Mouse (Mus musculus): Measurements from ENCODE around the gene Gimap9.

Gene Gimap9

DNA sequence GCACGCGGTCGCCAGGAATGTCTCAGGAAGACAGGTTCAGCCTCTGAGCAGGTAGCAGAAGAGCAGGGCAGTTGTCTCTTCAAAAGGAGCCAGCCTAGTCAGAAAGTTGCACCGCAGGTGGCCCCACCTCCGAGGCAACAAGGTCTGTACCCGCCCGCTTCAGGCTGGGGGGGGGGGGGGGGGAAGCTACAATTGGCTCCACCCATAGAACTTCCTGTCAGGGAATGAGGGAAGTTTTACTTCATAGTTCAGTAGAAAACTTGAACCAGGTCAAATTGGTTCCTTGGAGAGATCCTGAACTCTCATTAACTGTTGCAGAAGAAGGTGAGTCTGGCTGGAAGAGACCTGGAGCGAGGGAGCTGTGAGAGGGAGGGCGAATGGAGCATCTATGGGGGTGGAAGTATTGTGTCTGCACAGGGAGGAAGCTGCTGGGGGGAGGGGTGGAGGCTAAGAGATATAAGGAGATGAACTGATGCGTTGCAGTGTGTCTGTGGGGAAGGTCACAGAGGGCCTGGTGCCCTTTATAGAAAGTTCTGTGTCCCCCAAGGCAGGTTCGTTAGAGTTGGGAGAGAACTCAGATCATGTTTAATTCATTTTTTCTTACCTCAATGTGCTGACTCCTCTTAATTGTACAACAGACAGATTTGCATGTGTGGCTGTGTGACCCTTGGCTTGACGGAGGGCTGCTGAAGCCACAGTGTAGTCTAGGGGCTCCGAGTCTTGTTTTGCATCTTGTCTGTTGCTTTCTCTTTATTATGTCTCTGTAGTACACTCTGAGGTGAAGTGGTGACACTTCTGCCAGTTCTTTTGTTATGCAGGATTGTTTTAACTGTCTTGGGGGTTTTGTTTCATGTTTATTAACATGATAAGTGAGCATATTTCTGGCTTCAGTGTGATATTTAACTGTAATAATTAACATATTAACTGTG, at the start of gene Gimap9:
Gimap9 (plus strand) TSS at position 199 of the 929 bp plus-strand sequence.
- peak; percentile 62 for DNase-seq (ENCODE audit: low read depth)

DNA sequence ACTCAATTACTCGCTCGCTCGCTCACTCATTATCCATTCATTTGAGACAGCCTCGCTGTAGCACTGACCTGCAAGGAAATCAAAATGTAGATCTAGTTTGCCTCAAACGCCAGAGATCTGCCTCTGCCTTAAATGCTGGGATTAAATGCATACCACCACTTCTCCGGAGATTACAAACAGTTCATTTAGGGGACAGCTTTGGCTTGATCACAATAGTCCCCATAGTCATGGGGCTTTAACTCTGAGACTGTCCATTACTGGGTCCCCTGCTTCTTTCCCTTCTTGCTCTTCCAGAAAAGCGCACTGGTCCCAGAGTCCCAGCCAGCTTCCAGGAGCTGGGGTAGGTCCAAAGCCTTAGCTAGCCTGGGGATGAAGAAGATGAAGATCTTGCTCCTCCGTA, 49.5 kb upstream of the Gimap9 start, which contains the start of gene AI854703:
AI854703 (plus strand) TSS at position 301 of the 400 bp plus-strand sequence.
- no peak for DNase-seq (ENCODE audit: low read depth)

GRCm38 (mm10) chr6:48626984-48627383, 48.9 kb upstream of the Gimap9 start:
- DNase-seq (ENCODE audit: low read depth), result no peak

DNA sequence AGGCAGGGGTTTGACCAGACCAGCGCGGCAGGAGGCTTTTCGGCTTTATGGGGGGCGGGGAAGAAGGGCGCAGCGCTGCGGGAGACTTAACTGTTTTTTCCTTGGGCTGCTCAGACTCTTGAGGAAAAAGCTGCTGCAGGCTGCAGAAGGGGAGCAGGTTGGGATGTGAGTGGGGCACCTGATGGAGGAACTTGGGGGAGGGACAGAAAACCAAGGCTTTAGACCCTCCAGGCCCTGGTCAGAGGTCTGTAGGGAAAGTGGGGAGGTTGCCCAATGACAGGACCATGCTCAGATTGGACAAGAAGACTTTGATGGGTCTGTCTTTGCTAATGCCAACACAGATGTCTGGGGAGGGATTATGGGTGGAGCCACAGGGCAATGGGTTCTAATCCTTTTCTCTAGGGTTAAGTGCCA, 48.4 kb upstream of the Gimap9 start:
- DNase-seq (ENCODE audit: low read depth), result no peak

DNA sequence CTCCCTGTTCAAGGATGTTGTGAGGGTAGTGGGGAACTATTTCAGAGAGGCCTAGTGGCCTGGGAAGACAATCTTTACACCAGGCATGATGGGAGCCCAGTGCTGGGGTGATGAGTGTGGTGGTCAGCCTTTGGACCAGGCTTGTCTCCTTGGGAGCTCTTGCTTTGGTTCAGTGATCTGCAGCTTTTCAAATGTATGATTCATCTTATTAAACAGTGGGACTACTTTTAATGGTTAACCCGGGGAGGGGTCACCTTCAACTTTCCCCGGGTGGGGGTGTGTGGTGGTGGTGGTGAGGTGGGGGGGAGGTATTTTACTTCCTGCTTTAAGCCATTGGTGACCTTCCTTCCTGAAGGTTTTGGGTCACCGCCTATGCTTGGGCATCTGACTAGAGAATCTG, 47.6 kb upstream of the Gimap9 start:
- DNase-seq (ENCODE audit: low read depth), result no peak

DNA sequence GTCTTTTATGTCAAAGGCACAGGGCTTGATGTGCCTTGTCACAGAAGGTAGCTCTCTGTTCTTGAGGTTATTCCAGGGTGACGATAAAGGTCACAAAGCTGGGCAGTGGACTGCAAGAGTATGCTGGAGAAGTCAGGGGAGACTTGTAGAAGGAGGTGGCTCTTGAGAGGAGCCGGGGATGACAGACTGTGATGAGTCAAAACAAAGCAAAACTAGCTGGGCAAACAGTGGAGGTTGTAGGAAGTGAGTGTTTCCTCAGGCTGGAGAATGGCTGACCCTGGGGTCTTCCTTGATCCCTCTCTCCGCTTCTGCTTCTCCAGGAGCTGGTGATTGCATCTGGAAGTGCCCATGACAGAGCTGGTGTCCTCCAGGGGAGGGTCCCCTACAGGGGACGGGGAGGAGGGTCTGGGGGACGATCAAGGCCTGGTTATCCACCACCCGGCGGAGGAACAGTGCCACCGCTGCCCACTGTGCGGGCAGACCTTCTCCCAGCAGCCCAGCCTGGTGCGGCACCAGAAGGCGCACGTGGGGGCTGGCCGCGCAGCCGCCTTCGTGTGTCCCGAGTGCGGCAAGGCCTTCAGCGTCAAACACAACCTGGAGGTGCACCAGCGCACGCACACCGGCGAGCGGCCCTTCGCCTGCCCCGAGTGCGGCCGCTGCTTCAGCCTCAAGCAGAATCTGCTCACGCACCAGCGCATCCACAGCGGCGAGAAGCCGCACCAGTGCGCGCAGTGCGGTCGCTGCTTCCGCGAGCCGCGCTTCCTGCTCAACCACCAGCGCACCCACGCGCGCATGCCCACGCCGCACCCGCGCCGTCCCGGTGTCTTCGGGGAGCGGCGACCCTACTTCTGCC, 46.9 kb upstream of the Gimap9 start:
- DNase-seq (ENCODE audit: low read depth), result no peak

DNA sequence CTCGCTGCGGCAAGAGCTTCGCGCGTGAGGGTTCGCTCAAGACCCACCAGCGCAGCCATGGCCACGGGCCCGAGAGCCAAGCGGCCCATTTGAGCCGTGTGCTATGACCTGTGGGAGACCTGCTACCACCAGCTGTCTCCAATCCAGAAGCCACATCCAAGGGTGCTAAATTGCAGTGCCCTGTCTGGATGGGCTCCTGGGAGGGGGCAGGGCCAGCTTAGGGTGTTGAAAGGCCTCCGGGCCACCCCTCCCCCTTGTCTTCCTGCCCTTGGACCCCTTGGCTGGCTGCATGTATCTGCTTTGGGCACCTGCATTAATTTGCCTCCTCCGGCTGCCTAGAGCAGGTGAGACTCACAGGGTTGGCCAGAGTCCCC, 46.3 kb upstream of the Gimap9 start:
- no peak for DNase-seq (ENCODE audit: low read depth)

DNA sequence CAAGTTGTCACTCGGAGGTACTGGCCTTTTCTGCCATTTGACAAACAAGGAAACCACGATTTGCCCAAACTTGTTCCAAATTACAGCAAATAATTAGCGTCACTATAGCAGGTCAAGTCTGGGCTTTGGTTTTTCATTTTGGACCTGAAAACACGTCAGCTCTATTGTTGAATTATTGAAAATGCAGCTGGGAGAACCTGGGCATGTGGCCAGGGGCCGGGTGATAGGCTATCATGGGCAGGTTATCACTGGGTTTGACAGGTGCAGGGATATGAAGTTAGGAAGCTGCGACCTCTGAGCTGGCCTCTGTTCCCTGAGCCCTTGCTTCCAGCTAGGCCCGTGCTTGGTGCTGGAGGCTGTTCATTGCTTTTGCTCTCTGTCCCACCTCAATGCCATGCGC, 45.1 kb upstream of the Gimap9 start:
- DNase-seq (ENCODE audit: low read depth), result no peak

DNA sequence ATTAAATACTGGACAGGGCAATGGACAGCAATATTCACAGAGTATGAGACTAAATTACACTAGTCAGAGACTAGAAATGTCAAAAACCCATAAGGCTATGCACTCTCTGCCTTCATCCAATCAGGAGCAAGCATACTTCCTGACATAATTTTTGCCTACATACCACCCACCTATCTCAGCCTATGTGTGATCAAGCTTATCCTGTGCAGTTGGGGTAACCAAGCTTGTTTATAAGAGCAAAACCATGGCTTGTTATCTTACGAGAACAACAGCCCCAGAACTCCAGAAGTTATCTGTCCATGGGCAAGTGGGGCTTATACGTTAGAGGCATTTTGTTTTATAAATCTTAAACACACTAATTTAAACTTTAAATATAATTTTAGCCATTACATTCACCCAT, 40.8 kb upstream of the Gimap9 start:
- DNase-seq (ENCODE audit: low read depth), result no peak

DNA sequence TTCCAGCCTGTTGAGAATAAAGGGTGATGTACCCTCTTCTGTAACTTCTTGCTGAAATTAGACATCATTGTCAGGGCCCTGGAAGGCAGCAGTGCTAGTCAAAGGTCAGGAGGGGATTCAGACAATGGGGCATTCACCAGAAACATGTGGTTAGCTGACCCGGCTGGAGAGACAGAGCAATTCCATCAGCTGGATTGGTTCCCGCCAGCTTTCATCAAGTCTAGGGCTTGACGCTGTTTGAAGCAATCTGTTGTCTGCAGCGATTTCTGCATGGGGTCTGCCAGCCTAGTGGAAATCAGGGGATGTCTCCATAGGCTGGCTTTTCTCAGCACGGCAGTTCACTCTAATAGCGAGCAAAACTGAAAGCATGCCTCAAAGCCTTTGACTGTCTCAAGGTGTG, 39.4 kb upstream of the Gimap9 start:
- DNase-seq (ENCODE audit: low read depth), result no peak

DNA sequence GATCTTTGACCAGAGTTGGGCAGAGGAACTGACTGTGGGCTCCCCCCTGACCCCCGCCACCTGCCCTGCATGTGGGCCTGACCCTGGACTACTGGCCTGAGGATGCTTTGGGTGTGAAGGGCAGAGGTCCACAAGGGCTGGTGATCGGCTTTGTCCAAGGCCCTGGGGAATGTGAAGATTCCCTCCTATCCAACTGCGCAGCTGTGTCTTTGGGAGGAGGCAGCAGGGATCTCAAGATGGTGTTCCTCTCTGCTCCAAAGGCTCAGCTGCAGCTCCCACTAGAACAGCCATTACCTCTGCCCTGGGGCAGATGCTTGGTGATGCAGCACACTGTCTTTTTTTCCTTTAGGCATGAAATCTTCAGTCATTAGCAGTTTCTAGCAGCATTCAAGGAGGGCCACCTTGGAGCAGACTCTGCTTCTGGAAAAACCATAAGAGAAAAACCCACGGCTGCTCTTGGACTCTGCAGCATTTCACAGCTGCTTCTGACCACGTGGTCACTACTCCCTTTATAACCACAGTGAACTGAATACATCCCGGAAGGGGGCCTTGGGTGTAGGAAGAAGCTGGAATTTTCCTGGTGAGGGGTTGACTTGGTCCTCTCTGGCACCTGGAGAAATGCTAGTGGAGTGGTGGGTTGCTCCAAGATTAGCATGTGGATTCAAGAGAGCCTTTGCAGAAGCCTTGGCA, 38.0 kb upstream of the Gimap9 start:
- no peak for DNase-seq (ENCODE audit: low read depth)

DNA sequence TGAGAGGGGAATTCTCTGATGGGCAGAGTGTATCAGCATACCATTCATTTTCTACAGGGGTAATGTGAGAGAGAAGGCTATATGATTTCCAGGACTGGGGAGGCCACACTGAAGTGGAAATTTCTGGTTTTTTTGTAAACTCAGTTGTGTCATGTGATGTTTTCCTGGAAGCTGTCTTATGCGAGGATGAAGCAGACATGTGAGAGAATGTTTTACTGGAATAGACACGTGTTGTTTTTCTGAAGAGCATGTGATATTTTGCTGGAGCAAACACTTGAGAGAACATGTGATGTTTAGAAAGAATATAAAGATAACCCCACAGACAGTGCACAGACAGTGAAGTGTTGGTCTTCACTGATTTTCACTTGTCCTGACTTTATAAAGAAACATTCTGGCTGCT, 37.4 kb upstream of the Gimap9 start:
- DNase-seq (ENCODE audit: low read depth), result no peak

DNA sequence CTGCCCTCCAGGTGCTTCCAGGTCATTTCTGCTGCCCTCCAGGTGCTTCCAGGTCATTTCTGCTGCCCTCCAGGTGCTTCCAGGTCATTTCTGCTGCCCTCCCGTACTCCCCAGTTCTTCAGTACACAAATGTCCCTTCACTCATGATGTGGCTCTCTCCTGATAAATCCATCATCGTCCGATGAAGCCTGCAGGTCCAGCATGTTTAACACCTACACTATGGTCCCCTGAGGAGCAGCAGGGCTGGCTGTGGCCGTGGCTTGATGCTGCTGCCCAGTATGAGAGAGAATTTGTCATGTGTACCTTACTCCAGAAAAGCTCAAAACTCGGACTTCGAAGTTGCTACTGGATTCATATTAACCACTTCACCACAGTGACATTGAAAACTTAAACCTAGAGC, 34.5 kb upstream of the Gimap9 start:
- DNase-seq (ENCODE audit: low read depth), result no peak

DNA sequence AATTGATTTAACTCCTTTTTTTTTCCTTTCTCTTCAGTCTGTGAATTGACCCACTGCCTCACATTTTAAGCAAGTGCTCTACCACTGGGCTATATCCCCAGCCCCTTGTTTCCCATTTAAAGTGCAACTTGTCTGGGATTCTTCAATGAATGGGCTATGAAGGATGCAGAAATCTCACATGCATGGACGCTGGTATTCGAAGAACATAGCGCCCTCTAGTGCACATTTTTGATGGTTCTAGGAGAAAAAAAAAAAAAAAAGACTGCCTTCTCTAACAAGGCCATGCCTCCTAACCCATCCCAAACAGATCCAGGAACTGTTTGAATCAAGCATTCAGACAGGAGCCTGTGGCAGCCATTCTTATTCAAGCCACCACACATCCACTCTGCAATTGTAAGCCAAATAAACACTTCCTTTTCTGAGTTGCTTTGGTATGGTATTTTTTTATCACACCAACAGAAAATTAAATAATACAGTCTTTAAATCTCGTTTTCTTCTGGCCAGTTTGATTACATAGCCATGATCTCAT, 33.1 kb upstream of the Gimap9 start:
- peak; percentile 90 for DNase-seq (ENCODE audit: low read depth)

DNA sequence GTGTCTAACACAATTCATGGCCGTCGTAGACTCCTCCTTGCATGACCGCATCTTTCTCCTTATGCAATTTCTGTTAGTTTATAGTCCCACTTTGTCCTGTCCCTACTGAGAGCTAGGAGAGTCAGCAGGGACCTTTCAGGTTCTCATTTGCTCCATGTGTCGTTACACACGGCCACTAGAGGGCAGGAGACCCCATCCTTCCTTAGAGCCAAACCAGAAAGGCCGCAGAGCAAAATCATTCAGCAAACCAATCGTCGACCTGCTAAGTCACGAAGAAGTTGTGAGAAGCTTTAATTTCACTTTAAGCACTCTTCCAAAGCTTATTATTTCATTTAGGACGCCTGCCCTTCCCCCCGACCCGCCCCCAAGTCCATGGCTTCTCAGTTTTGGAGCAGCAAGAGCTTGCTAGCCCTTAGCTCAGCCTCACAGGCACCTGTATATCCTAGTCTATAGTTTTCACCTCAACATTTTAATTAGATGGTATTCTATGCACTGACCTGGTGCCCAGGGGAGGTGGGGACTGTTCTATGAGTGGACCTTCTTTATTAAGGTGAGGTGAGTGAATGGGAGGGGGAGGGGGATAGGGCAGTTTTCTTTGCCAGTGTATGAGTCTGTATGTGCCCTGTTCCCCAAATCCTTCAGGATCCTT, 30.1 kb upstream of the Gimap9 start:
- peak; percentile 82 for DNase-seq (ENCODE audit: low read depth)

GRCm38 (mm10) chr6:48646309-48646690, 29.6 kb upstream of the Gimap9 start:
- no peak for DNase-seq (ENCODE audit: low read depth)

GRCm38 (mm10) chr6:48646995-48647394, 28.9 kb upstream of the Gimap9 start, which contains the start of gene Gimap8:
TSS of gene Gimap8 (plus strand) at chr6:48647234.
- DNase-seq (ENCODE audit: low read depth), result no peak

DNA sequence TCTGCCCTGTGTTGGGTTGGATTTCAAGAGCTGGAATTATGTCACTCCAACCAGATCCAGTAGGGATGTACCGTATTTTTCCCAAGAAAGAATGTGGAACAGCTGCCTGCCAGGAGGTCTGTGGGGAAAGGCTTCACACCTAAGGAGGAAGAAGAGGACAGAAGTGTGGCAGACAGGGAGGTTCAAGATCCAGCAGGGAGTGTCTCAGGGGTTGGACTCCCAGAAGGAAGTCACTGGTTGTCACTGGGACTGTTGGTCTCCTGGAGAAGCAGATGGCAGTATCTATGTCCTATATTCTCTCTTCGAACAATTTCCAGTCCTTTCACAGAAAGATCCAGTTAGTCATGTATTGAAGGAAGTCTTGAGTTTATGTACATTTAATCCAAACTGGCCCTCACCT, 28.3 kb upstream of the Gimap9 start:
- DNase-seq (ENCODE audit: low read depth), result no peak

DNA sequence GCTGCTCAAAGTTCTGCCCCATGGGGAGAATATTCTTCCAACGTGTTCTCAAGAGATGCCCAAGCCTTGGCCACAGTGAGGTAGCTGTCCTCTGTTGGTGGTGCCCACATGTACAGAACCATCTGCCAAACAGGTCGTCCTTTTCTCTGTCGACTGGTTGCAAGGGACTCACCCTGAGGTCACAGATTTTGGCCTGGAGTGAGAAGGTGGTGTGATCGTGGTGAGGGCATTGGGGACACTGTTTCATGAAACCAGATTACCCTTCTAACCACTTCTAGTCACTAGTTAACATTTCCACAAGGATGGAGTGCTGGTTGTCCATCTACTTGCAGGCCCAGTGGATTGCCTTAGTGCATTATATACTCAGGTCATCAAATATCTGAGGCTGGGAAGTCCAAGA, 27.1 kb upstream of the Gimap9 start:
- no peak for DNase-seq (ENCODE audit: low read depth)

DNA sequence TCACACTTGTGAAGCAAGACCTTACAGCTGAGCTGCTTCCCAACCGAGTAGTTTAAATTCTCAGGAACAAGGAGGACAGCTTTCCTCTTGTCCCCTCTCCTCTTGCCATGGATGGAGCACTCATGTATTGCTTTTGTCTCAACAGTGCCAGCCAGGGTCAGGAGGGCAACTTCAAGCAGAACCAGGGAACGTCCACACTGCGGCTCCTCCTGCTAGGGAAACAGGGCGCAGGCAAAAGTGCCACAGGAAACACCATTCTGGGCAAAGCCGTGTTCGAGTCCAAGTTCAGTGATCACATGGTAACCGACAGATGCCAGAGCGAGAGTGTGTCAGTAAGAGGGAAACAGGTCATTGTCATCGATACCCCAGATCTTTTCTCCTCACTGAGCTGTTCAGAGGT, 25.9 kb upstream of the Gimap9 start:
- DNase-seq (ENCODE audit: low read depth), result no peak

DNA sequence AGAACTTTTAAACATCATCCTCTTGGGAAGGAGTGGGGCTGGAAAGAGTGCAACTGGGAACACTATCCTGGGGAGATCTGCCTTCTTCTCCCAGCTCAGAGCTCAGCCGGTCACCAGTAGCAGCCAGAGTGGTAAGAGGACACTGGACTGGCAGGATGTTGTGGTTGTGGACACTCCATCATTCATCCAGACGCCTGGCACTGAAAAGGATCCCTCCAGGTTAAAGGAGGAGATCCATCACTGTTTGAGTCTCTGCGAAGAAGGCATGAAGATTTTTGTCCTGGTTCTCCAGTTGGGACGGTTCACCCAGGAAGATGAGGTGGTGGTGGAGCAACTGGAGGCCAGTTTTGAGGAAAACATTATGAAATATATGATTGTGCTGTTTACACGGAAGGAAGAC, 17.2 kb upstream of the Gimap9 start:
- DNase-seq (ENCODE audit: low read depth), result no peak

- no peak for DNase-seq (ENCODE audit: low read depth)
Observed at GRCm38 (mm10) chr6:48664750-48665149, 11.2 kb upstream of the Gimap9 start.
